Mouse (Mus musculus) heart, postnatal 0 days (tissue): ENCODE data around the gene Adcyap1r1.

ENCODE experiments used
- CTCF ChIP-seq: IDR thresholded peaks from 2 replicates; pipeline ENCODE4 v1.5.1; 2016; ENCODE audit warnings: antibody characterized with exemption, control low read depth, low read depth
- EP300 ChIP-seq: IDR thresholded peaks from 2 replicates; pipeline ENCODE4 v1.6.1; 2016; ENCODE audit warnings: antibody characterized with exemption, low read depth

- TF ChIP-seq CTCF: peak; percentile 90
- TF ChIP-seq EP300: no peak
Observed at GRCm38 (mm10) chr6:55504797-55505488, 53.2 kb downstream of the Adcyap1r1 start.
